Mouse (Mus musculus) intestine, embryonic 15.5 days (tissue): Measurements from ENCODE around the gene Nelfe. TPM values are rescaled to one million over a fixed set of nuclear protein-coding genes. Genes with fewer than 3 reads are reported as not detected.

Experiments used
- ATAC-seq: fragments of 200-750 bp; cut with Nextera tagmentation; 2 replicates; pipeline ENCODE4 v1.8.0; 2017; ENCODE audit warnings: moderate TSS enrichment, moderate library complexity
- H3K27ac ChIP-seq: fragments of 300-500 bp; sonication (generic); 2 replicates; pipeline ENCODE4 v1.5.1; 2015; ENCODE audit warnings: mild to moderate bottlenecking, inconsistent platforms
- H3K27me3 ChIP-seq: fragments of 300-500 bp; sonication (generic); replicated peaks from 2 replicates; pipeline ENCODE4 v1.6.1; 2015; ENCODE audit warnings: inconsistent platforms
- H3K36me3 ChIP-seq: fragments of 300-500 bp; sonication (generic); 2 replicates; pipeline ENCODE4 v1.6.1; 2015; ENCODE audit warnings: inconsistent platforms
- H3K4me1 ChIP-seq: fragments of 300-500 bp; sonication (generic); replicated peaks from 2 replicates; pipeline ENCODE4 v1.6.1; 2015; ENCODE audit warnings: inconsistent platforms
- H3K4me2 ChIP-seq: fragments of 300-500 bp; sonication (generic); replicated peaks from 2 replicates; pipeline ENCODE4 v1.6.1; 2015; ENCODE audit warnings: mild to moderate bottlenecking, inconsistent platforms
- H3K4me3 ChIP-seq: fragments of 300-500 bp; sonication (generic); replicated peaks from 2 replicates; pipeline ENCODE4 v1.5.1; 2015; ENCODE audit warnings: inconsistent platforms
- H3K9ac ChIP-seq: fragments of 300-500 bp; sonication (generic); 2 replicates; pipeline ENCODE4 v1.6.1; 2015; ENCODE audit warnings: inconsistent platforms
- H3K9me3 ChIP-seq: fragments of 300-500 bp; sonication (generic); 2 replicates; pipeline ENCODE4 v1.6.1; 2016; ENCODE audit warnings: inconsistent platforms
- WGBS: fragments of 180-500 bp; shearing (Covaris S2); methylation state at CpG from one replicate; pipeline ENCODE4 v1.1.7; 2015; 5-methylcytosine and 5-hydroxymethylcytosine counted together
- polyA plus RNA-seq: library from polyadenylated mRNA; unstranded; fragments of >200 nt; fragmentation: Nextera tagmentation; extraction: Ambion mirVana; gene quantifications from 2 replicates; pipeline ENCODE4 v1.2.1, GENCODE M21; 2015

Nelfe gene
- polyA plus RNA-seq, 1 experiment from 2014 or later: 98.4 TPM

DNA sequence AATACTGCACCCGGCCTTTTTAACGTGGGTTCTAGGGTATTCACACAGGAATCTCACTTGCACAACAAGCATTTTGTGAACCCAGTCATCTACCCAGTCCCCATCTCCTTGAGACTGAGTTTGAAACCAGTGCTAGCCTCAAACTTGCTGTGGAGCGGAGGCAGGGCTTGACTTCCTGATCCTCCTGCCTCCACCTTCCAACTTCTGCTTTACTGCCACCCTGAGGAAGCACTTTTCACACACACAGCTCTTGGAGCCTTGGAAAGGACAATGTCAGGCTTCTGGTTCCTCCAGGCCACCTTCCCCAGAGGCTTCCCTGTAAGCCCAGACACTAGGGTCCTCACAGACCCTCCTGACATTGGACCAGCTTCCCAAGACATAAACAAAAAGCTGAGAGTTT is 33.1 kb downstream of the Nelfe start:
- Histone ChIP-seq H3K27ac (no peak overlapping the region), H3K4me3 (no peak overlapping the region), H3K4me2 (no peak overlapping the region), H3K27me3 (no peaks in the 10 kb centered on the region), H3K9ac (no peak overlapping the region), H3K36me3 (no peaks in the 10 kb centered on the region), H3K4me1 (peaks cover 12% of the 10 kb centered on the region; the same call in 1 of the 2 replicates), H3K9me3 (no peaks in the 10 kb centered on the region)
- no peak for ATAC-seq
- WGBS: 74% methylated on average over 3 of the region's 3 CpGs

DNA sequence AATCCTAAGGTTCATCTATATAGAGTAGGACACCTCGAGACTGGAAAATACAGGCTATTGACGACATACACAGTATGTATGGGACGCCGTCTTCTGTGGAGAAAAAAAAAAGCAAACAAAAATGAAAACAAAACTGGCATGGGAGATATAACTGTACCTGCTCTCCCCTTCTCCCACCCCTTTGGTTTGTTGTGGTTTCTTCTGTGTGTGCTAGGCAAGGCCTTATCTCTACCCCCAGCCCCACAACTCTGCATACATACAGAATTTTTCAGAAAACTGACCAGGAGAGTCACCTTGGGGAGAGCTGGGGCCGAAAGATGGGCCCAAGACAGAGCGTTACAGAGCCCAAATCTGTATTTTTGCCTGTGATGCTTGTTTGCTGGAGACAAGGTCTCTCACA is 34.5 kb downstream of the Nelfe start:
- Histone ChIP-seq H3K4me3 (no peak overlapping the region), H3K36me3 (no peaks in the 10 kb centered on the region), H3K27me3 (no peaks in the 10 kb centered on the region), H3K9me3 (no peaks in the 10 kb centered on the region), H3K4me2 (no peak overlapping the region), H3K9ac (no peak overlapping the region), H3K27ac (no peak overlapping the region), H3K4me1 (peaks cover 9% of the 10 kb centered on the region; the same call in 1 of the 2 replicates)
- ATAC-seq: no peak
- 84% methylated on average over 6 of the region's 6 CpGs for WGBS

- no peak for ATAC-seq
- H3K9me3 ChIP-seq: no peaks in the 10 kb centered on the region
These were observed 35.4 kb downstream of the Nelfe start for GRCm38 (mm10) chr17:34885615-34886014.

GRCm38 (mm10) chr17:34887942-34888341 is 37.8 kb downstream of the Nelfe start:
- Histone ChIP-seq H3K4me3 (no peak overlapping the region), H3K4me1 (0 out of 2 replicates have a peak, but pooled peaks cover 2% of the 10 kb centered on the region), H3K4me2 (no peak overlapping the region), H3K36me3 (no peaks in the 10 kb centered on the region), H3K9ac (no peak overlapping the region), H3K9me3 (no peaks in the 10 kb centered on the region), H3K27me3 (no peaks in the 10 kb centered on the region), H3K27ac (no peak overlapping the region)
- ATAC-seq: no peak
- WGBS: 92% methylated on average over 5 of the region's 5 CpGs

More at GRCm38 (mm10) chr17:34885615-34886014, 35.4 kb downstream of the Nelfe start:
- H3K4me1 ChIP-seq: peaks cover 5% of the 10 kb centered on the region; the same call in 1 of the 2 replicates
- H3K27me3 ChIP-seq: no peaks in the 10 kb centered on the region
- no peak overlapping the region for H3K4me2 ChIP-seq
- no peaks in the 10 kb centered on the region for H3K36me3 ChIP-seq
- WGBS: 75% methylated on average over 3 of the region's 3 CpGs
- no peak overlapping the region for H3K4me3 ChIP-seq
- H3K27ac ChIP-seq: no peak overlapping the region
- H3K9ac ChIP-seq: no peak overlapping the region

- Histone ChIP-seq H3K9ac (no peak overlapping the region), H3K27ac (no peak overlapping the region), H3K36me3 (no peaks in the 10 kb centered on the region), H3K4me1 (peaks cover 8% of the 10 kb centered on the region), H3K27me3 (no peaks in the 10 kb centered on the region), H3K4me2 (no peak overlapping the region), H3K9me3 (no peaks in the 10 kb centered on the region), H3K4me3 (no peak overlapping the region)
- WGBS: 84% methylated on average over 12 of the region's 12 CpGs
- no peak for ATAC-seq
These were observed 40.0 kb downstream of the Nelfe start for GRCm38 (mm10) chr17:34890074-34890743.

GRCm38 (mm10) chr17:34891377-34891776 is 41.2 kb downstream of the Nelfe start:
- ATAC-seq: no peak
- Histone ChIP-seq H3K27me3 (no peaks in the 10 kb centered on the region), H3K9me3 (no peaks in the 10 kb centered on the region), H3K4me1 (peaks cover 19% of the 10 kb centered on the region), H3K4me2 (no peak overlapping the region), H3K4me3 (no peak overlapping the region), H3K27ac (no peak overlapping the region), H3K36me3 (peaks cover 6% of the 10 kb centered on the region), H3K9ac (no peak overlapping the region)
- 98% methylated on average over 2 of the region's 2 CpGs for WGBS

DNA sequence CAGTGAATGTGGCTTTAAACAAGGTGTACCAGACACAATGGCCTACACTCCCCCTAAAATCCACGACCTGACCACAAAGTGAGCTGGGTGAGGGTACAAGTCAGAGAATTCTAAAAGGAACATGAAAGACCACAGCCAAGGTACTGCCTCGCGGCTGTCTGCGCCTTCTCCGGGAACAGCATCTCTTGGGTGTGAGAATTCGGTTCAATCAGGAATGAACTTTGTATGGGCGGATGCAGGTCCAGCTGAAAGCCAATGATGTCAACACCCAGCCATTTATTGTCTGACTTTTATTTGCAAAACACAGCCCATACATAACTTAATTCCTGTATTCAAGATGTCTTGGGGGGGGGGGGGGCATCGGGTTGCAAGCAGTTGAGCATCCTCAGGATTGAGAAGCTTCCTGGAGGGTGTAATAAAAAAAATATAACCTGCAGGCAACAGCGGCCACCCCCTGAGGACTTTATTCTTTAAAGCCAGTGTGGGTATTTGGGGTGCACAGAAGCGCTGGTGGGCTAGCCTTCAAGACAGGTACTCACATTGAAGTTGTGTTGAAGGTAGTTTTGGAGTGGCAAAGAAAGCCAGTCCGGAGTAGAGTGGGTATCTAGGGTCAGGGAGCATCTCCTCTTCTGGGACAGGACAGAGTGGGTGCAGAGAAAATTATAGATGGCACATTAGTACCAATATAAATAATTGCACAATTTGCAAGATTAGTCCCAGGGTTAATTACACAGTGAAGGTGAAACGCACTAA is 43.1 kb downstream of the Nelfe start:
- Histone ChIP-seq H3K4me2 (peak overlapping the region; percentile 82), H3K4me1 (peaks cover 29% of the 10 kb centered on the region), H3K9me3 (no peaks in the 10 kb centered on the region), H3K4me3 (peak overlapping the region; percentile 78; the same call in 1 of the 2 replicates), H3K9ac (no peak overlapping the region), H3K27ac (peak overlapping the region; percentile 94), H3K36me3 (peaks cover 8% of the 10 kb centered on the region), H3K27me3 (no peaks in the 10 kb centered on the region)
- ATAC-seq: no peak
- WGBS: 75% methylated on average over 12 of the region's 12 CpGs

DNA sequence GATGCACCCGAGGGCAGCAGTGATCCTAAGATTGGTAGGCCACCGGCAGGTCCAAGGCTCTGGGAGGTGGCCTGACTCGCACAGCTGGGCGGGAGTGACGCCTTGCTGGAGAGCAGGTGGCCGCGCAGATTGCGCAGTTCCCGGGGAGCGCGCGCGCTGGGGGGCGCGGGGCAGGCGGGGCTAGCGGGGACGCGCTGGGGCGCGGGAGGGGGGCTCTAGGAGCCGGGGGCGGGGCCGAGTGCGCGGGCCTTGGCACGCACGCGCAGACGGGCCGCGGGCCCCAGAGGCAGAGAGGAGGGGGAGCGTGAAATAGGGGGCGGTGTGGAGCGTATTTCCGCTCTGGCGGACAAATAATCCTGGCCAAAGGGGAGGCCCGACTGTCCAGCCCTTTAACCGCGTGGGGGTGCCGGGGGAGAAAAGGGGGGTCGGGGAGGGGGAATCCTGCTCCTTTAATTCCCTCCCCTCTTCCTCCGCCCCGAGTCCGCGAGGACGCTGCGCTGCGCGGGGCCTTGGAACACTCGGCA is 43.9 kb downstream of the Nelfe start:
- H3K4me1 ChIP-seq: peaks cover 29% of the 10 kb centered on the region
- H3K36me3 ChIP-seq: peaks cover 8% of the 10 kb centered on the region
- 2% methylated on average over 28 of the region's 51 CpGs for WGBS
- peak overlapping the region; percentile 82 for H3K4me2 ChIP-seq
- peak; percentile 88 for ATAC-seq
- peak overlapping the region; percentile 78 for H3K4me3 ChIP-seq
- no peaks in the 10 kb centered on the region for H3K9me3 ChIP-seq
- peak overlapping the region; percentile 94 for H3K27ac ChIP-seq
- H3K27me3 ChIP-seq: no peaks in the 10 kb centered on the region
- H3K9ac ChIP-seq: peak overlapping the region; percentile 93

- peak overlapping the region; percentile 82 for H3K4me2 ChIP-seq
- peak overlapping the region; percentile 93 for H3K9ac ChIP-seq
- H3K36me3 ChIP-seq: peaks cover 8% of the 10 kb centered on the region
- H3K4me1 ChIP-seq: peaks cover 29% of the 10 kb centered on the region
- no peaks in the 10 kb centered on the region for H3K27me3 ChIP-seq
- peak; percentile 23; the same call in 1 of the 2 replicates for ATAC-seq
- H3K9me3 ChIP-seq: no peaks in the 10 kb centered on the region
- H3K27ac ChIP-seq: peak overlapping the region; percentile 94
- peak overlapping the region; percentile 78 for H3K4me3 ChIP-seq
- WGBS: 8% methylated on average over 51 of the region's 51 CpGs
These were observed 44.8 kb downstream of the Nelfe start for GRCm38 (mm10) chr17:34894801-34895530.

GRCm38 (mm10) chr17:34895724-34896123 is 45.5 kb downstream of the Nelfe start:
- H3K4me1 ChIP-seq: peaks cover 29% of the 10 kb centered on the region
- H3K27me3 ChIP-seq: no peaks in the 10 kb centered on the region
- peaks cover 8% of the 10 kb centered on the region for H3K36me3 ChIP-seq
- H3K9me3 ChIP-seq: no peaks in the 10 kb centered on the region
- H3K9ac ChIP-seq: peak overlapping the region; percentile 93
- WGBS: 93% methylated on average over 15 of the region's 15 CpGs
- no peak for ATAC-seq
- peak overlapping the region; percentile 78 for H3K4me3 ChIP-seq
- peak overlapping the region; percentile 82 for H3K4me2 ChIP-seq
- H3K27ac ChIP-seq: peak overlapping the region; percentile 94

- no peaks in the 10 kb centered on the region for H3K9me3 ChIP-seq
- H3K4me1 ChIP-seq: peaks cover 29% of the 10 kb centered on the region
- peaks cover 11% of the 10 kb centered on the region for H3K36me3 ChIP-seq
- H3K4me3 ChIP-seq: no peak overlapping the region
- no peaks in the 10 kb centered on the region for H3K27me3 ChIP-seq
- 85% methylated on average over 17 of the region's 17 CpGs for WGBS
- no peak for ATAC-seq
- H3K9ac ChIP-seq: 0 out of 2 replicates have a peak overlapping the region, but pooled peaks have one; percentile 93
- peak overlapping the region; percentile 41; the same call in 1 of the 2 replicates for H3K27ac ChIP-seq
- H3K4me2 ChIP-seq: peak overlapping the region; percentile 82; the same call in 1 of the 2 replicates
These were observed 46.2 kb downstream of the Nelfe start for GRCm38 (mm10) chr17:34896366-34896765.
